Mouse (Mus musculus) embryonic facial prominence, embryonic 14.5 days (tissue): ENCODE measurements around the gene Mrpl23. TPM values are rescaled to one million over a fixed set of nuclear protein-coding genes. Genes with fewer than 3 reads are reported as not detected.
A peak's percentile ranks its signal among the peaks of the same experiment; 100 is the strongest.

Source experiments
- ATAC-seq: fragments of 200-750 bp; cut with Nextera tagmentation; 2 replicates; pipeline ENCODE4 v1.8.0; 2017; ENCODE audit warnings: low read depth, moderate number of reproducible peaks, moderate TSS enrichment
- DNase-seq: peaks from one replicate; pipeline ENCODE4 v3.0.0-alpha.2; 2015; ENCODE audit warnings: low spot score
- H3K27ac ChIP-seq: fragments of 300-500 bp; sonication (generic); replicated peaks from 2 replicates; pipeline ENCODE4 v1.5.1; 2014; ENCODE audit warnings: low read depth, mild to moderate bottlenecking, low read length, moderate library complexity
- H3K27me3 ChIP-seq: fragments of 300-500 bp; sonication (generic); replicated peaks from 2 replicates; pipeline ENCODE4 v1.6.1; 2014; ENCODE audit warnings: low read length; ENCODE audit not compliant: control insufficient read depth, insufficient read depth
- H3K36me3 ChIP-seq: fragments of 300-500 bp; sonication (generic); 2 replicates; pipeline ENCODE4 v1.6.1; 2014; ENCODE audit warnings: low read length, mixed read lengths; ENCODE audit not compliant: control insufficient read depth, insufficient read depth
- H3K4me1 ChIP-seq: fragments of 300-500 bp; sonication (generic); 2 replicates; pipeline ENCODE4 v1.6.1; 2014; ENCODE audit warnings: antibody characterized with exemption, low read length; ENCODE audit not compliant: control insufficient read depth, insufficient read depth
- H3K4me2 ChIP-seq: fragments of 300-500 bp; sonication (generic); 2 replicates; pipeline ENCODE4 v1.6.1; 2014; ENCODE audit warnings: low read depth, mild to moderate bottlenecking, low read length, moderate library complexity, mixed read lengths
- H3K4me3 ChIP-seq: fragments of 300-500 bp; sonication (generic); 2 replicates; pipeline ENCODE4 v1.5.1; 2014; ENCODE audit warnings: low read depth, mild to moderate bottlenecking, low read length
- H3K9ac ChIP-seq: fragments of 300-500 bp; sonication (generic); 2 replicates; pipeline ENCODE4 v1.6.1; 2014; ENCODE audit warnings: low read depth, mild to moderate bottlenecking, low read length, moderate library complexity, mixed read lengths
- H3K9me3 ChIP-seq: fragments of 300-500 bp; sonication (generic); 2 replicates; pipeline ENCODE4 v1.6.1; 2016; ENCODE audit warnings: low read length; ENCODE audit not compliant: control insufficient read depth
- WGBS: fragments of 180-500 bp; shearing (Covaris S2); extraction: QIAGEN DNeasy Blood & Tissue Kit; methylation state at CpG from one replicate; pipeline ENCODE4 v1.1.7; 2014; 5-methylcytosine and 5-hydroxymethylcytosine counted together
- polyA plus RNA-seq: library from polyadenylated mRNA; unstranded; fragments of >200 nt; fragmentation: Nextera tagmentation; extraction: Ambion mirVana; gene quantifications from 2 replicates; pipeline ENCODE4 v1.2.1, GENCODE M21; 2014

Gene Mrpl23
- polyA plus RNA-seq, 1 experiment from 2014 or later, result 33.1 TPM

- Histone ChIP-seq H3K27me3 (no peaks in the 10 kb centered on the region), H3K36me3 (no peaks in the 10 kb centered on the region), H3K4me2 (no peak overlapping the region), H3K4me1 (peaks cover 3% of the 10 kb centered on the region; the same call in 1 of the 2 replicates), H3K9ac (no peak overlapping the region), H3K27ac (no peak overlapping the region), H3K4me3 (no peak overlapping the region), H3K9me3 (no peaks in the 10 kb centered on the region)
- DNase-seq (no peak), ATAC-seq (no peak)
- 83% methylated on average over 5 of the region's 5 CpGs for WGBS
Measured at GRCm38 (mm10) chr7:142496800-142497199, 35.7 kb upstream of the Mrpl23 start.

DNA sequence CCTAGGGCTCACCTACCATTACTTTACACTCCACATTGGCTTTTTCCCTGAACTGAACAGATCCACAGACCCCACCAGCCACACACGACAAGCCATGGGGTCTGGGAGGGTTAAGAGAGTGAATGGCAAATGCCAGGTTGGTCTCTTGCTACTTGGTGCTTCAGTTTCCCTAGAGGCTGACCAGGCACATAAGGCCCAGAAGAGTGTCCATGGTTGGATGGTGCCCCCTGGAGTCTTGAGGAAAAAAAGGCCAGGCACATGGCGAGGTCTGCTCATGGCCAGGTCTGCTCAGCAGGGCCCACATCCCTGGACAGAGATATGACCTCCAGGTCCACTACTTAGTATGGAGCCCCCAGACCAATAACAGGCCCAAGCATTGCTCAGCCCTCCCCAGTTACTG is 34.7 kb upstream of the Mrpl23 start:
- H3K27ac ChIP-seq, result no peak overlapping the region
- no peaks in the 10 kb centered on the region for H3K36me3 ChIP-seq
- no peak overlapping the region for H3K4me2 ChIP-seq
- ATAC-seq (no peak), DNase-seq (no peak)
- H3K9me3 ChIP-seq, result no peaks in the 10 kb centered on the region
- WGBS, result 88% methylated on average over 2 of the region's 2 CpGs
- no peak overlapping the region for H3K4me3 ChIP-seq
- H3K4me1 ChIP-seq, result peaks cover 3% of the 10 kb centered on the region; the same call in 1 of the 2 replicates
- no peaks in the 10 kb centered on the region for H3K27me3 ChIP-seq
- no peak overlapping the region for H3K9ac ChIP-seq

GRCm38 (mm10) chr7:142498575-142498974 is 33.9 kb upstream of the Mrpl23 start, which contains the start of gene Tnnt3:
Gene Tnnt3 (plus strand): TSS chr7:142498836.
- peak within 1 kb of the TSS; percentile 62 for H3K27ac ChIP-seq
- WGBS, result 94% methylated on average over 2 of the region's 2 CpGs

GRCm38 (mm10) chr7:142499010-142499721 is 33.3 kb upstream of the Mrpl23 start:
- peak overlapping the region; percentile 62 for H3K27ac ChIP-seq
- H3K4me3 ChIP-seq, result no peak overlapping the region
- DNase-seq (no peak), ATAC-seq (no peak)
- H3K9ac ChIP-seq, result no peak overlapping the region
- H3K9me3 ChIP-seq, result no peaks in the 10 kb centered on the region
- whole genome bisulfite sequencing, result 64% methylated on average over 5 of the region's 5 CpGs
- H3K36me3 ChIP-seq, result no peaks in the 10 kb centered on the region
- H3K4me1 ChIP-seq, result no peaks in the 10 kb centered on the region; the same call in 1 of the 2 replicates
- no peak overlapping the region for H3K4me2 ChIP-seq
- H3K27me3 ChIP-seq, result no peaks in the 10 kb centered on the region

More at GRCm38 (mm10) chr7:142498575-142498974, 33.9 kb upstream of the Mrpl23 start, which contains the start of gene Tnnt3:
- H3K4me2 ChIP-seq, result no peak within 1 kb of the TSS
- no peak within 1 kb of the TSS for H3K4me3 ChIP-seq
- H3K27me3 ChIP-seq, result no peaks in the 10 kb centered on the region
- no peak within 1 kb of the TSS for H3K9ac ChIP-seq
- ATAC-seq (no peak; the same call in 1 of the 2 replicates), DNase-seq (no peak)
- H3K9me3 ChIP-seq, result no peaks in the 10 kb centered on the region
- peaks cover 3% of the 10 kb centered on the region; the same call in 1 of the 2 replicates for H3K4me1 ChIP-seq
- no peaks in the 10 kb centered on the region for H3K36me3 ChIP-seq

- WGBS, result 83% methylated on average over 1 of the region's 1 CpGs
- Histone ChIP-seq H3K27ac (no peak overlapping the region), H3K36me3 (no peaks in the 10 kb centered on the region), H3K27me3 (no peaks in the 10 kb centered on the region), H3K4me1 (peaks cover 2% of the 10 kb centered on the region; the same call in 1 of the 2 replicates), H3K4me3 (no peak overlapping the region), H3K9ac (no peak overlapping the region), H3K4me2 (no peak overlapping the region), H3K9me3 (no peaks in the 10 kb centered on the region)
- peak; percentile 62 for ATAC-seq
- DNase-seq, result no peak
Measured at GRCm38 (mm10) chr7:142500032-142500431, 32.5 kb upstream of the Mrpl23 start.

- H3K9ac ChIP-seq, result no peak overlapping the region
- no peak overlapping the region for H3K4me2 ChIP-seq
- H3K27me3 ChIP-seq, result no peaks in the 10 kb centered on the region
- no peak overlapping the region for H3K27ac ChIP-seq
- no peak overlapping the region for H3K4me3 ChIP-seq
- ATAC-seq, result no peak
- peaks cover 22% of the 10 kb centered on the region for H3K4me1 ChIP-seq
- H3K36me3 ChIP-seq, result no peaks in the 10 kb centered on the region
- DNase-seq, result no peak
- H3K9me3 ChIP-seq, result no peaks in the 10 kb centered on the region
- WGBS, result 75% methylated on average over 4 of the region's 4 CpGs
Measured at GRCm38 (mm10) chr7:142503206-142503605, 29.3 kb upstream of the Mrpl23 start.

DNA sequence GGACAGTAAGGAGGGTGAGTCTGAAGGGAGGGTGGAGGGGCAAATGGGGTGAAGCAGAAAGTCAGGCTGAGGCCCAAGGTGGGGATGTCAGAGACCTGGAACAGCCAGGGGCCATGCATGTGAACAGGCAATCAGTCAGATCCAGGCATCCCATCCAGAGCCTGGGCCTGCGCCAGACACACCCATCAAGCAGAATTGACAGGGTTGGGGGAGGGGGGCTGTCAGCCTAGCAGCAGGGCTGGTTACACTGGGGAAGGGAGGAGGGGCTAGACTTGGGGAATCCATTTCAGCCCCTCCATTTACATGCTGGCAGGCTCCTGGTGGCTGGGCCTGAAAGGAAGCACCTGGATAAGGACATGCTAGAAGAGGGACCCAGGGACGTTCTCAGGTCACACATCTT is 26.5 kb upstream of the Mrpl23 start:
- Histone ChIP-seq H3K27me3 (no peaks in the 10 kb centered on the region), H3K4me2 (no peak overlapping the region), H3K9me3 (no peaks in the 10 kb centered on the region), H3K27ac (peak overlapping the region; percentile 35), H3K4me3 (no peak overlapping the region), H3K36me3 (no peaks in the 10 kb centered on the region), H3K9ac (no peak overlapping the region), H3K4me1 (peaks cover 43% of the 10 kb centered on the region)
- 19% methylated on average over 2 of the region's 2 CpGs for WGBS
- DNase-seq (peak; percentile 70), ATAC-seq (peak; percentile 47; the same call in 1 of the 2 replicates)

- Histone ChIP-seq H3K36me3 (no peaks in the 10 kb centered on the region), H3K27ac (peak overlapping the region; percentile 35; the same call in 1 of the 2 replicates), H3K9me3 (no peaks in the 10 kb centered on the region), H3K27me3 (no peaks in the 10 kb centered on the region), H3K4me1 (peaks cover 45% of the 10 kb centered on the region), H3K9ac (no peak overlapping the region), H3K4me3 (no peak overlapping the region), H3K4me2 (no peak overlapping the region)
- WGBS, result 46% methylated on average over 4 of the region's 4 CpGs
- DNase-seq (no peak), ATAC-seq (no peak)
Measured at GRCm38 (mm10) chr7:142506501-142506900, 26.0 kb upstream of the Mrpl23 start.

GRCm38 (mm10) chr7:142507453-142507852 is 25.0 kb upstream of the Mrpl23 start:
- Histone ChIP-seq H3K27ac (peak overlapping the region; percentile 98; the same call in 1 of the 2 replicates), H3K9me3 (no peaks in the 10 kb centered on the region), H3K9ac (no peak overlapping the region), H3K4me3 (no peak overlapping the region), H3K4me2 (no peak overlapping the region), H3K36me3 (no peaks in the 10 kb centered on the region), H3K27me3 (no peaks in the 10 kb centered on the region), H3K4me1 (peaks cover 45% of the 10 kb centered on the region)
- no peak for DNase-seq
- WGBS, result 92% methylated on average over 9 of the region's 9 CpGs
- no peak for ATAC-seq
